Mouse (Mus musculus): ENCODE results near the gene Erg28.
A peak's percentile ranks its signal among the peaks of the same experiment; 100 is the strongest.

Erg28 gene

GRCm38 (mm10) chr12:85824438-85825264 lies at the start of gene Erg28, which contains the start of gene Ttll5:
Erg28 (minus strand) TSS chr12:85824550.
Ttll5 (plus strand) TSS chr12:85824659.
- DNase-seq: peak; percentile 96

- DNase-seq: peak; percentile 85
Measured at GRCm38 (mm10) chr12:85869423-85869822, 45.1 kb upstream of the Erg28 start.

GRCm38 (mm10) chr12:85867125-85867524 lies 42.8 kb upstream of the Erg28 start:
- DNase-seq: no peak

GRCm38 (mm10) chr12:85866624-85867023 lies 42.3 kb upstream of the Erg28 start:
- no peak for DNase-seq

GRCm38 (mm10) chr12:85865526-85865925 lies 41.2 kb upstream of the Erg28 start:
- DNase-seq: peak; percentile 27

GRCm38 (mm10) chr12:85862514-85862913 lies 38.2 kb upstream of the Erg28 start:
- peak; percentile 56 for DNase-seq

- peak; percentile 44 for DNase-seq
Measured at GRCm38 (mm10) chr12:85859511-85860189, 35.3 kb upstream of the Erg28 start.

- no peak for DNase-seq
Measured at GRCm38 (mm10) chr12:85859111-85859510, 34.8 kb upstream of the Erg28 start.

GRCm38 (mm10) chr12:85857300-85857699 lies 33.0 kb upstream of the Erg28 start:
- no peak for DNase-seq

GRCm38 (mm10) chr12:85854271-85854670 lies 29.9 kb upstream of the Erg28 start:
- no peak for DNase-seq

GRCm38 (mm10) chr12:85853836-85854235 lies 29.5 kb upstream of the Erg28 start:
- no peak for DNase-seq

GRCm38 (mm10) chr12:85850661-85851060 lies 26.3 kb upstream of the Erg28 start:
- no peak for DNase-seq

GRCm38 (mm10) chr12:85848164-85848958 lies 24.0 kb upstream of the Erg28 start:
- DNase-seq: peak; percentile 33

- DNase-seq: no peak
Measured at GRCm38 (mm10) chr12:85839371-85840000, 15.1 kb upstream of the Erg28 start.

- no peak for DNase-seq
Measured at GRCm38 (mm10) chr12:85837765-85838164, 13.4 kb upstream of the Erg28 start.

GRCm38 (mm10) chr12:85834543-85834942 lies 10.2 kb upstream of the Erg28 start:
- DNase-seq: no peak

- peak; percentile 57 for DNase-seq
Measured at GRCm38 (mm10) chr12:85830691-85831090, 6.3 kb upstream of the Erg28 start.

- no peak for DNase-seq
Measured at GRCm38 (mm10) chr12:85829866-85830265, 5.5 kb upstream of the Erg28 start.

- DNase-seq: no peak
Measured at GRCm38 (mm10) chr12:85828856-85829255, 4.5 kb upstream of the Erg28 start.

- no peak for DNase-seq
Measured at GRCm38 (mm10) chr12:85825822-85826221, 1.5 kb upstream of the Erg28 start.

- DNase-seq: peak; percentile 63
Measured at GRCm38 (mm10) chr12:85825361-85825760, 1.0 kb upstream of the Erg28 start.

GRCm38 (mm10) chr12:85822051-85822450 lies 2.3 kb downstream of the Erg28 start:
- no peak for DNase-seq

- no peak for DNase-seq
Measured at GRCm38 (mm10) chr12:85813599-85813998, 10.8 kb downstream of the Erg28 start.

All from cerebellum, adult 9-10 months (tissue).